Mouse (Mus musculus) neural tube, embryonic 14.5 days (tissue): ENCODE measurements at regions not wholly inside any gene's neighbourhood (a gene's known extent, or its start where the extent isn't known, plus 50 kb on each side); places are given as distances from the start of the nearest gene placed in this dataset.
A peak's percentile ranks its signal among the peaks of the same experiment; 100 is the strongest.

Source experiments
- ATAC-seq: fragments of 200-750 bp; cut with Nextera tagmentation; 2 replicates; pipeline ENCODE4 v1.8.0; 2017; ENCODE audit warnings: low read depth, mild to moderate bottlenecking, moderate TSS enrichment, moderate library complexity
- H3K27ac ChIP-seq: fragments of 300-500 bp; sonication (generic); 2 replicates; pipeline ENCODE4 v1.5.1; 2014; ENCODE audit warnings: low read depth, mild to moderate bottlenecking, control low read depth, low read length, moderate library complexity, mixed read lengths
- H3K27me3 ChIP-seq: fragments of 300-500 bp; sonication (generic); 2 replicates; pipeline ENCODE4 v1.6.1; 2014; ENCODE audit warnings: low read length; ENCODE audit not compliant: control insufficient read depth, insufficient read depth
- H3K36me3 ChIP-seq: fragments of 300-500 bp; sonication (generic); 2 replicates; pipeline ENCODE4 v1.6.1; 2014; ENCODE audit warnings: low read length, mixed read lengths; ENCODE audit not compliant: control insufficient read depth, insufficient read depth
- H3K4me1 ChIP-seq: fragments of 300-500 bp; sonication (generic); 2 replicates; pipeline ENCODE4 v1.6.1; 2014; ENCODE audit warnings: low read length; ENCODE audit not compliant: control insufficient read depth, insufficient read depth
- H3K4me2 ChIP-seq: fragments of 300-500 bp; sonication (generic); 2 replicates; pipeline ENCODE4 v1.6.1; 2014; ENCODE audit warnings: mild to moderate bottlenecking, low read depth, low read length, control low read depth
- H3K4me3 ChIP-seq: fragments of 300-500 bp; sonication (generic); 2 replicates; pipeline ENCODE4 v1.5.1; 2014; ENCODE audit warnings: low read depth, low read length, control low read depth, mixed read lengths
- H3K9ac ChIP-seq: fragments of 300-500 bp; sonication (generic); replicated peaks from 2 replicates; pipeline ENCODE4 v1.6.1; 2014; ENCODE audit warnings: low read depth, mild to moderate bottlenecking, control low read depth, low read length, mixed read lengths
- H3K9me3 ChIP-seq: fragments of 300-500 bp; sonication (generic); 2 replicates; pipeline ENCODE4 v1.6.1; 2016; ENCODE audit warnings: low read length; ENCODE audit not compliant: control insufficient read depth
- WGBS: fragments of 180-500 bp; shearing (Covaris S2); extraction: QIAGEN DNeasy Blood & Tissue Kit; methylation state at CpG from one replicate; pipeline ENCODE4 v1.1.7; 2014; 5-methylcytosine and 5-hydroxymethylcytosine counted together

DNA sequence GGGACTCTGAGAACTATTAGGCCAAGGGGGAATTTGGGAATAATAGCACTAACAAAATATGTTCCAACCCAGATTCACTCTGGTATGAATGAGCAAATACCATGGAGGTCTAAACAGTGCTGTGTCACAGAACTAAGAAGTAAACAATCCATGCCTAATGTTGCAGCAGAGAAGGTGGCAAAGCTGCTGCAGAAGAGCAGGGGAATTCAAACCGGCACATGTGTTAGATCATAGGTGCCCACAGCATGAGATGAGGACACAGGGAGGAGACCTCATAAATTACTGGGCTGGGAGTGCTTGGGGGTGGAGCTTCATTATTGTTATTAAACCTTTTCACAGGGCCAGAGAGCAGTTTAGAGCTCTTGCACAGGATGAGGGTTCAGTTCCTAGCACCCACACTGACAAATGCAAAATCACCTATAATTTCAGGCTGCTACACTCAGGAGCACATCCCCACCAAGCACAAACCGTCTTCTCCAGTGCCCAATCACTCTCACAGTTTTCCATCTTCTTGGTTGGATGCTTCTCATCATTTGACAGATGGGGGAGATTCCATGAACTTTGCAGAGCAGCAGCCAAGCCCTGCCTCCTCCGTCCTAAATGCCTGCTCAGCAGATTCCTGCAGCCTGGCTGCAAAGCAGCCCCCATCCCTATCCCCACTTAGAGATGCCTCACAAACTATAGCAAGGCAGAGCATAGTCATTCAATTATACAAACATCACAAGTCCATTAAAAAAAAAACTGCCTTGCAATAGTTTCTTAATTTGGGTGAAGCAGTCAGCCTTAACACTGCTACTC, 79.0 kb upstream of the Rarb start:
- Histone ChIP-seq H3K9me3 (no peaks in the 10 kb centered on the region), H3K4me3 (no peak overlapping the region), H3K4me2 (no peak overlapping the region), H3K27ac (0 out of 2 replicates have a peak overlapping the region, but pooled peaks have one; percentile 25), H3K9ac (no peak overlapping the region), H3K36me3 (no peaks in the 10 kb centered on the region), H3K27me3 (no peaks in the 10 kb centered on the region; the same call in 1 of the 2 replicates), H3K4me1 (peaks cover 12% of the 10 kb centered on the region)
- ATAC-seq, result peak; percentile 75
- WGBS, result 7% methylated on average over 3 of the region's 3 CpGs

DNA sequence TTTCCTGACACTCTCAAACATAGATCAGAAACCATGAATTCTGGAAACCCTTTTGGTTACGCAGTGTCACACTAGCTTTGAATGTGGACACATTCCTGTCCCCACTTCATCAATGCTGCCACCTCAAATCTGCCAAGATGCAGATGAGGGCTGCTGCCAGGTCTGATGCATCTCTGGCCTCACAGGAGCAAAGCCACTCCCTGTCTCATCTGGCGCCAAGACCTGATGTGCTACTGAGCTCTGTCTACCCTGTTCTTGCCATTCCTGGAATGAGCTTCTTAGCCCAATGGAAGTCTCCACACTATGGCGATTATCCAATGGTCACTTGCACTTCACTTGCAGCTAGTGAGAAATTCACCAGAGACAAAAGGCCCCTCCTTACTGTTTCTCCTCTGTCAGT, 78.0 kb upstream of the Rarb start:
- WGBS, result 64% methylated on average over 3 of the region's 3 CpGs
- Histone ChIP-seq H3K4me3 (no peak overlapping the region), H3K4me1 (peaks cover 12% of the 10 kb centered on the region), H3K4me2 (no peak overlapping the region), H3K9me3 (no peaks in the 10 kb centered on the region), H3K9ac (no peak overlapping the region), H3K27me3 (no peaks in the 10 kb centered on the region; the same call in 1 of the 2 replicates), H3K27ac (no peak overlapping the region), H3K36me3 (no peaks in the 10 kb centered on the region)
- no peak for ATAC-seq

DNA sequence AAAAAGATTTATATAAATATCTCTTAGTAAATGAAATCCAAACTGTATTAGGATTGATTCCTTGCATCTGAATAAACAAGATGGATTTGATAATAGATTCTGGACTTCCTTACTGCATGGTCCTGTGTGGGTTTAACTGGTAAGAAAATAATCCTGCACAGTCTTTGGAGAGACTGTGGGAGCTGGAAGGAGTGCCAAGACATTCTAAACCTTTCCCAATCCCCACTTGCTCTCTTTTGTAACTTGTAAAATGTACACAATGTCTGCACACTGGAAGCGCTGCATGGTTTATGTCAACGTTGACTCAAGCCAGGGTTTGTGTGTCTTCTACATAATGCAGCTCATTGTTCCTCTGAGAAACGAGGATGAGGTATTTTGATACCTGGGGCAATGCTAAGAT, 62.3 kb upstream of the Rarb start:
- Histone ChIP-seq H3K4me2 (no peak overlapping the region), H3K27ac (no peak overlapping the region), H3K9ac (no peak overlapping the region), H3K36me3 (no peaks in the 10 kb centered on the region), H3K9me3 (no peaks in the 10 kb centered on the region), H3K27me3 (no peaks in the 10 kb centered on the region), H3K4me3 (no peak overlapping the region), H3K4me1 (no peaks in the 10 kb centered on the region)
- no peak for ATAC-seq
- 61% methylated on average over 3 of the region's 3 CpGs for WGBS

- Histone ChIP-seq H3K36me3 (no peaks in the 10 kb centered on the region), H3K9ac (no peak overlapping the region), H3K4me3 (no peak overlapping the region), H3K4me2 (no peak overlapping the region), H3K9me3 (no peaks in the 10 kb centered on the region), H3K27ac (no peak overlapping the region), H3K4me1 (no peaks in the 10 kb centered on the region), H3K27me3 (no peaks in the 10 kb centered on the region)
- ATAC-seq, result no peak
- WGBS, result 96% methylated on average over 2 of the region's 2 CpGs
These were observed 50.3 kb upstream of the Rarb start for GRCm38 (mm10) chr14:16869221-16869620.
